Mouse (Mus musculus) myocyte (in vitro differentiated cells): ENCODE results near the gene Chrm4. TPM values are rescaled to one million over a fixed set of nuclear protein-coding genes. Genes with fewer than 3 reads are reported as not detected.

ENCODE experiments used
- H3K27me3 ChIP-seq: one replicate; pipeline ENCODE4 v1.6.1; 2011; ENCODE audit not compliant: control insufficient read depth, insufficient read depth, insufficient read length
- H3K36me3 ChIP-seq: one replicate; pipeline ENCODE4 v1.6.1; 2011; ENCODE audit not compliant: control insufficient read depth, insufficient read depth
- H3K4me2 ChIP-seq: one replicate; pipeline ENCODE4 v1.6.1; 2011; ENCODE audit warnings: low read depth, control low read depth
- H3K4me3 ChIP-seq: one replicate; pipeline ENCODE4 v1.5.1; 2011; ENCODE audit warnings: mild to moderate bottlenecking, control low read depth, moderate library complexity
- H3K79me2 ChIP-seq: one replicate; pipeline ENCODE4 v1.6.1; 2011; ENCODE audit not compliant: control insufficient read depth, insufficient read depth
- H3ac ChIP-seq: one replicate; pipeline ENCODE4 v1.6.1; 2011; ENCODE audit not compliant: control insufficient read depth, insufficient read length
- CEBPB ChIP-seq: IDR thresholded peaks from 2 replicates; pipeline ENCODE4 v1.6.1; 2011; ENCODE audit warnings: mild to moderate bottlenecking, moderate library complexity; ENCODE audit not compliant: poor library complexity, insufficient read depth, severe bottlenecking
- E2F4 ChIP-seq: IDR thresholded peaks from one replicate; pipeline ENCODE4 v1.6.1; 2011; ENCODE audit warnings: mild to moderate bottlenecking, control low read depth, moderate library complexity; ENCODE audit not compliant: insufficient read depth
- MAX ChIP-seq: IDR thresholded peaks from one replicate; pipeline ENCODE4 v1.6.1; 2011; ENCODE audit warnings: low read depth, mild to moderate bottlenecking, control low read depth
- MYOD1 ChIP-seq, 3 experiments: IDR thresholded peaks; one replicate each; pipeline ENCODE4 v1.6.1; 2011; ENCODE audit warnings: control low read depth in 2 of 3, low read depth in 2 of 3, mild to moderate bottlenecking in 2 of 3, moderate library complexity in 1 of 3; ENCODE audit not compliant: insufficient read length in 2 of 3, control insufficient read depth in 1 of 3
- MYOG ChIP-seq, 3 experiments: IDR thresholded peaks; one replicate each; pipeline ENCODE4 v1.6.1; 2011; ENCODE audit warnings: control low read depth in 2 of 3, low read depth in 2 of 3, mild to moderate bottlenecking in 2 of 3; ENCODE audit not compliant: insufficient read length in 2 of 3, control insufficient read depth in 1 of 3, insufficient read depth in 1 of 3
- POLR2A ChIP-seq: IDR thresholded peaks from one replicate; pipeline ENCODE4 v1.6.1; 2011; ENCODE audit warnings: low read depth, mild to moderate bottlenecking, control low read depth, moderate library complexity; ENCODE audit not compliant: insufficient read length
- POLR2AphosphoS2 ChIP-seq: IDR thresholded peaks from one replicate; pipeline ENCODE4 v1.6.1; 2011; ENCODE audit warnings: low read depth, control low read depth; ENCODE audit not compliant: insufficient read length
- REST ChIP-seq: IDR thresholded peaks from one replicate; pipeline ENCODE4 v1.6.1; 2011; ENCODE audit warnings: mild to moderate bottlenecking, control low read depth, moderate library complexity; ENCODE audit not compliant: insufficient read depth, insufficient read length
- SRF ChIP-seq: IDR thresholded peaks from one replicate; pipeline ENCODE4 v1.6.1; 2011; ENCODE audit warnings: low read depth; ENCODE audit not compliant: control insufficient read depth, insufficient read length
- TCF12 ChIP-seq: IDR thresholded peaks from one replicate; pipeline ENCODE4 v1.6.1; 2011; ENCODE audit warnings: mild to moderate bottlenecking, control low read depth; ENCODE audit not compliant: poor library complexity, insufficient read depth, severe bottlenecking
- TCF3 ChIP-seq: IDR thresholded peaks from one replicate; pipeline ENCODE4 v1.6.1; 2011; ENCODE audit warnings: low read depth, control low read depth; ENCODE audit not compliant: insufficient read length
- USF1 ChIP-seq: IDR thresholded peaks from one replicate; pipeline ENCODE4 v1.6.1; 2011; ENCODE audit warnings: low read depth, mild to moderate bottlenecking, control low read depth, moderate library complexity
- polyA plus RNA-seq: library from polyadenylated mRNA; unstranded; fragments of >200 nt; fragmentation: generic; extraction: Trizol; gene quantifications from one replicate; pipeline ENCODE4 v1.2.1, GENCODE M21; 2012; ENCODE audit warnings: missing spikeins

Gene Chrm4
- polyA plus RNA-seq, 1 experiment: 0.64 TPM

DNA sequence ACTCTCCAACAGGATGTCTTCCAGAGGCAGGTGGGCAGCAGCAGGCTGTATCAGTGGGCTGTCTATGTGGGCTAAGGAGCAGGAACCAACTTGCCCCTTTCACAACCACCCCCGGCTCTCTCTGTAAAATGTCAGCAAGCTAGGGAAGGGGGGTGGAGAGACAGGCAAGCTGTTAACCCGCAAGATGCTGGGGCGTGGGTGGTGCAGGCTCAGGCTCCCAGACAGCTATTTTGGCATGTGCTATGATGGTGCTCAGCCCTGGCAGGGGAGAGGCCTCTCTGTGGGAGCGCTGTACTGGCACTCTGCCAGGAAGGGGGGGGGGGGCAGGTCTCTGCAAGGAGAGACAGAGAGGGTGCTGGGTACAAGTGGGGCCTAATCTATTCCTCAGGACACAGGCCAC lies 30.0 kb downstream of the Chrm4 start:
- H3K4me2 ChIP-seq: peak overlapping the region; percentile 49

DNA sequence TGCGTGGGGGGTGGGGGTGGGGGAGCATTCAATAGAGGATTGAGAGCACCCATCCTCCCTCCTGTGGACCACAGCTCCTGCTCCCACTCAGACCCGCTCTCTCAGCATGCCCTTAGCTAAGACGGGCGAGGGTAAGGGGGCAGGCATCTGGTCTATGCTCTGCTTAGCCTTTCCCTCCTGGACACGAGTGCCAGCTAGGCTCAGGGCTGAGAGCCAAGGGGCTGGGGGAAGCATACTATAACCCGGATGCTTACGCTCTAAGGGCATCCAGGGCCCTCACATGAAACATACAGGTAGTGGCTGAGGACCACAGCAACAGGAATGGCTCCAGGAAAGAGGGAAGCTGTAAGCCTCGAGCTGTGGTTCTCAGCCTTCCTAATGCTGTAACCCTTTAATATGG lies 31.0 kb downstream of the Chrm4 start:
- no peak overlapping the region for H3K4me3 ChIP-seq
- H3K79me2 ChIP-seq: peaks cover 65% of the 10 kb centered on the region
- H3K36me3 ChIP-seq: no peaks in the 10 kb centered on the region
- H3ac ChIP-seq: no peak overlapping the region
- H3K4me2 ChIP-seq: no peak overlapping the region
- no peaks in the 10 kb centered on the region for H3K27me3 ChIP-seq
- TF ChIP-seq MYOD1 (IDR thresholded peaks at IDR 0.05; ENCODE audit: control insufficient read depth in 1 of 3, insufficient read length in 2 of 3, low read depth in 2 of 3): no peak
- no peak for TF ChIP-seq TCF3
- TF ChIP-seq MAX: no peak
- TF ChIP-seq POLR2A: no peak
- no peak for TF ChIP-seq USF1
- no peak for TF ChIP-seq TCF12
- TF ChIP-seq E2F4: no peak
- TF ChIP-seq REST: no peak

More for the DNA sequence above, 30.0 kb downstream of the Chrm4 start:
- Histone ChIP-seq H3K27me3 (no peaks in the 10 kb centered on the region), H3K79me2 (peaks cover 62% of the 10 kb centered on the region), H3K36me3 (no peaks in the 10 kb centered on the region), H3ac (no peak overlapping the region), H3K4me3 (no peak overlapping the region)
- TF ChIP-seq REST (no peak), MAX (no peak), TCF3 (no peak), MYOD1 (IDR thresholded peaks at IDR 0.05; ENCODE audit: control insufficient read depth in 1 of 3, insufficient read length in 2 of 3, low read depth in 2 of 3) (peak in 1 of 3 experiments; percentile 60), TCF12 (no peak), E2F4 (no peak), USF1 (no peak), SRF (no peak), MYOG (IDR thresholded peaks at IDR 0.05; ENCODE audit: control insufficient read depth in 1 of 3, insufficient read depth in 1 of 3, insufficient read length in 2 of 3, low read depth in 2 of 3) (peak in 1 of 3 experiments; percentile 58), CEBPB (no peak), POLR2A (no peak)

DNA sequence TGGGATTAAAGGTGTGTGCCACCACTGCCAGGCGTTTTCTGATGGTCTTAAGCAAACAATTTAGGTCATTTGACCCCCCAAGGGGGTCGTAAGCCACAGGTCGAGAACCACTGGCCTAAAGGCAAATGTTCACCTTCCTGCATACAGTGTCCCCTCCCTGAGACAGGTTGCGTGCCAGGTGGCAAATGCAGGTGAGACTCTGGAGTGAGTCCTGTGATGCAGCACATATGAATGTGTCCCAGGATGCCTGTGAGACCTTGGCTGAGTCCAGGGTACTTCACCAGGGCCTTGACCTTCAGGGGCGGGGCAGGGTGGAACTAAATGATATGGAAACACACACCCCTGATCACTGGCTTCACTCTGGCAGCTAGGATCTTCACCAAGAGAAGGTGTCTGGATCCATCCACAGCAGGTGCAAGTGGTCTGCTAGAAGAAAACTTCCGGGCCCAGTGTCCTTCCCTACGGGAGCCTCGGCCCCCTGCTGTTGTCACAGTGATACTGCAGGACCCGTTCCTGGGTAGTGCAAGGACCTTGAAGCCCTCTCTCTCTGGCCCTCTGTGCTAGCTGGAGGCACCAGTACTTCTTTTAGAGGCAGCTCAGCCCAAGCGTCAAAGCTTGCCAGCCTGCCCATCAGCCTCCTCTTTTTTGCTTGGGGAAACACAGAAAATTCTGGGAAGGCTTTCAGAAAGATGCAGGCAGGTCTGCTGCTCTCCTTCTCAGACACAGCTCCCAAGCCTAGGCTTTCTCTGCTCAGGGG lies 31.8 kb downstream of the Chrm4 start:
- peak overlapping the region; percentile 12 for H3K4me2 ChIP-seq
- no peak overlapping the region for H3ac ChIP-seq
- H3K27me3 ChIP-seq: no peaks in the 10 kb centered on the region
- no peak overlapping the region for H3K4me3 ChIP-seq
- no peaks in the 10 kb centered on the region for H3K36me3 ChIP-seq
- H3K79me2 ChIP-seq: peaks cover 60% of the 10 kb centered on the region
- TF ChIP-seq TCF3: no peak
- TF ChIP-seq MYOG (IDR thresholded peaks at IDR 0.05; ENCODE audit: control insufficient read depth in 1 of 3, insufficient read depth in 1 of 3, insufficient read length in 2 of 3, low read depth in 2 of 3): peak in 1 of 3 experiments; percentile 55
- no peak for TF ChIP-seq E2F4
- no peak for TF ChIP-seq SRF
- TF ChIP-seq POLR2A: no peak
- no peak for TF ChIP-seq MAX
- no peak for TF ChIP-seq POLR2AphosphoS2
- peak in 2 of 3 experiments; percentile 5 to 22 for TF ChIP-seq MYOD1 (IDR thresholded peaks at IDR 0.05; ENCODE audit: control insufficient read depth in 1 of 3, insufficient read length in 2 of 3, low read depth in 2 of 3)
- no peak for TF ChIP-seq REST
- no peak for TF ChIP-seq CEBPB

- H3ac ChIP-seq: no peak overlapping the region
- peaks cover 53% of the 10 kb centered on the region for H3K79me2 ChIP-seq
- no peaks in the 10 kb centered on the region for H3K27me3 ChIP-seq
- TF ChIP-seq MYOD1 (IDR thresholded peaks at IDR 0.05; ENCODE audit: control insufficient read depth in 1 of 3, insufficient read length in 2 of 3, low read depth in 2 of 3) (peak in 1 of 3 experiments; percentile 14), POLR2A (no peak)
- peak overlapping the region; percentile 12 for H3K4me2 ChIP-seq
- no peaks in the 10 kb centered on the region for H3K36me3 ChIP-seq
- H3K4me3 ChIP-seq: no peak overlapping the region
These were observed 32.7 kb downstream of the Chrm4 start for GRCm38 (mm10) chr2:91959544-91960410.
